Mouse (Mus musculus): ENCODE data around the gene Cbx7.

Gene Cbx7

DNA sequence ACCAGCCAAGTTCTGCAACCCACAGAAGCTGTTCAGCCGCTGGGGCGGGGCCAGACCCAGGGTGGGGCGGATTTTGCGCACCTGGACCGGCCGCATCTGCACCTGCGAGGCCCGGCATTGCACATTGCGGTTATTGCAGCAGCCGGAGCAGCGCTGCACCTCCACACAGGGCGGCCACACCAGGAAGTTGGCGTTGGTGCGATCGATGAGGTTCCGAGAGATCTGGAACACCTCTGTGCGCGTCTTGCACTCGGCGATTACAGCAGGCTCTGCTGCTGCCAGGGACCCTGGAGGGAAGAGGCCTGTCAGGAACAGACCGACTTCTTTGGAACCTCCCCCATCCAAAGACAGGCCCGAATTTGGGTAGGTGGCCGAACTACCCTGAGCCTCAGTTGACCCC lies 30.7 kb upstream of the Cbx7 start:
- WGBS = 90% methylated on average over 23 of the region's 23 CpGs

DNA sequence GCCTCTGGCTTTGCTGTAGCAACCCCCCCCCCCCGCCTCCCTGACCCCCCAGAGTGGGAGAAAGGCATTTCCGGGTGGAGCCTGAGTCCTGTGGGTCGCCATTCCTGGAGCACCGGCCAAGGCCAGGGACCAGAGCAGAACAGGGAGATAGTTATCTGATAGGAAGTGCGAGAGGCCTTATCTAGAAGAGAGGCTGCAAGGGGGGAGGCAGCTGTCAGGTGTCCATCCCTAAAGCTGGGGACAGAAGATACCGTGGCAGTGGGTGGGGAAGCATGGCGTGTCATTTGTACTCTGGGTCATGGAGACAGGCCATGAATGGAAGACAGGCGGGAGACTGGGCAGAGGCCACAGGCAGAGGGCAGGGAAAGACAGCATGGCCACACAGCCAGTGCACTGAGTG lies 29.8 kb upstream of the Cbx7 start:
- 82% methylated on average over 8 of the region's 8 CpGs for WGBS

DNA sequence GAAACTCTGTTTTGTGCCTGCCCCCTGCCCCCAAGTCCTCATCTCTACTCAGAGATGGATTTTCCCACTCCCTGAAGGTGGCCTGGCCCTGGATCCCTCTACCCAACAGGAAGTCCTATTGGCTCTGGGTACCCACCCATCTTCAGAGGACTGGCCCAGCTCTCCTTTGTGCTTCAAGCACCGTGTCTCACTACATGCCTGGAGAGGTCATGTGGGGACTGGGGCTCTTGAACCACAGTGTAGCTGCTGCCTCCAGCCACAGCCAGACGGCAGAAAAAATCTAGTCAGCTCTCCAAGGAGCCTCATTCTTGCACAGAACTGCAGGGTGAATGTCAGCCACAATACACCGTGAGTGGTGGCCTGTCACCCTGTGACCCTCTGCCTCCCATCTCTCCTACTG lies 27.1 kb upstream of the Cbx7 start:
- WGBS = 84% methylated on average over 3 of the region's 3 CpGs

DNA sequence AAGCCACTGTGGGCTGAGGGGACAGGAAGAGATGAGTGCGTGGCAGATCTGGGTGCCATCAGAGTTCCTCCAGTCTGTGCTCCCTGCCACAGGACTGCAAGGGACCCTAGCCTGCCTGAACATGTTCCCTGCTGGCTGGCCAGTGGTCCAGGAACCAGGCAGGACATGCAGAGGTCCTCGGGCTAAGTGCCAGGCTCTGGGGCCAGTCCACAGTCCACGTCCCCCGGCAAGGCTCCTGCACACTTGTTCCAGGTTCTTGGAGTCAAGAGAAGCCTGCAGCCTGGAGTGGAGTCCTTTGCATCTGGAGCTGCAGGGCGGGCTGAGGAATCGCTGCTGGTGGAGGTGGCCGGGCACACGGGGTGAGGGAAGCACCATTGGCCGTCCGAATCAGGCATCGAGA lies 25.9 kb upstream of the Cbx7 start:
- 90% methylated on average over 11 of the region's 11 CpGs for WGBS

DNA sequence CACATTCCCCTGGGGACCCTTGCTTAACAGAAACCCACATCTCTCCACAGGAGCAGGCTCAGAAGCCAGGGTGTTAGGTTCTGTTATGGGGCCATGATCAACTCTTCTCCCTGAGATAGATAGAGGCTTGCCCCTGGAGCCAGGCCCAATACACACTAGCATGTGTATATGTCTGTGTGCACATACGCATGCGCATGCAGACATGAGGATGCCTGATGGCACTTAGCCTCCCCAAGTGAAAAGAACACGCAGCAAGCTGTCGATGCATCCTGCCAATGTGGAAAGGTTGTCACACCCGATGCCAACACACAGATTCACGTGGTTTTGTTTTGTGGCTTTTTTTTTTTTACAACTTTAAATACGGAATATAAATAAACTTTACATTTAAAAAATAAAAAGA lies 24.6 kb upstream of the Cbx7 start:
- WGBS = 74% methylated on average over 7 of the region's 7 CpGs

DNA sequence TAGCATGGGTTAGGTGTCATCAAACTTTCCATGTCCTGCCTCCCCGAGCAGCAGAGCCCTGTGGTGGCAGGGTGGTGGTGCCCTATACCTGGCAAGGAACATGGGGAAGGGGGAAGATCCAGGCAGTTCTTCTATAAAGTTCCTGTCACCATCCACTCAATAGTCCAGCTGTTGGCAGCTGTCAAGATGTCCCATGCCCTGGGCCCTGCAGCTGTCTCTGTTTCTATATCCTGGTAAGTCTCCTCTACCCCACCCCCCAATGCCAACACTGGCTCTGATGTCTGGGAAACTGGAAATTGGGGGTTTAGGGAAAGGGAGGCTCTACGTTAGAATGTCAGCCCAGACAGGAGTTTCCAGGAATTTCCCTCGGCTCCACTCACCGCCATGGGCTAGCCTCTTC lies 23.6 kb upstream of the Cbx7 start:
- 91% methylated on average over 4 of the region's 4 CpGs for WGBS

DNA sequence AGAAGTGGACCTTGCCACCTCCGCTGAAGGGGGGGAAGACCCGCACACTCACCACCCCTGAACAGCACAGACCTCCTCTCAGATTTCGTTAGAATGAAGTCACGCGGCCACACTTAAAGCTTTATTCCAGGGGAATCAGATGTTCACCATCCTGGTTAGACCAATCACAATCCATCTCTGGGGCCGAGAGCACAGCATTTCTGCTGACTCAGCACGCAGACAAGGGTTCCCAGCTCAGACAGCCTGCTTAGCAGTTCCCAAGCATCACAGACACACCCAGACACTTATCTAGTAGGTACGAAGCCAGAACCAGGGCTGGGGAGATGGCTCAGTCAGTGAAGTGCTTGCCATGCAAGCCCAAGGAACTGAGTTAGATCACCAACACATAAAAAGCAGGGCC lies 15.3 kb upstream of the Cbx7 start:
- WGBS = 82% methylated on average over 8 of the region's 8 CpGs

DNA sequence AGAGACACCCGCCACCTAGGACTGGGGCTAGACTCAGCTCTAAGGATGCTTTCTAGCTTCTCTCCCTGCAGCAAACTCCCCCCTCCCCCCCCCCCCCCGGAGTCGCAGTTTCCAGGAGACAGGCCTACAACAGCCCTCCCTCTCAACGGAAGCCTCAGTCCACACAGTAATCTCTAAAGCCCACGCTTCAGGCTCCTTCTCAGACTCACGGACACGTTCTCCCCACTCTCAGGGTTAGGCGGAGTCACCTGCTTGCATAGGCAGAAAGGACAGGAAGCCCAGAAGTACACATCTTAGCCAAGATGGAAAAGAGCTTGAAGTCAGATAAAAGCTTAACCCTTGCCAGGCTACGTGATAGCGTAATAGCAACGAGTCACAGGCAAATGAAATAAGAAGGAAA lies 14.6 kb upstream of the Cbx7 start:
- WGBS = 45% methylated on average over 11 of the region's 11 CpGs

DNA sequence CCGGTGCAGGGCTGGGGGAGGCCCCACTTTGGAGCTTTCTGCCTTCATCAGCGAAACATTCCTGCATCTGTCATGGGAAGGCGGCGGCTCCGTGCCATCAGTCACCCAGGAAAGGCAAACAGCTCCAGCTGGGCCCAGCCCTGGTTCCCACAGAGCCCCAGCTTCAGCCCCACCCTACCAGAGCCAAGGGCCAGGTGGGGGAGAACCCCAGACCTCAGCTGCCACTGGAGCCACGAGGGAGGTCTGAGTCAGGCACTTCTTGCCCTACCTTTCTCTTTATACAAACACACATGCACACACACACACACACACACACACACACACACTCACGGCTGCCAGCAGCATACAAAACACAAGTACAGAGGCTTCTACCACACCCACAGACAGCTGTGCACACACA lies 13.2 kb upstream of the Cbx7 start:
- 75% methylated on average over 7 of the region's 7 CpGs for WGBS

DNA sequence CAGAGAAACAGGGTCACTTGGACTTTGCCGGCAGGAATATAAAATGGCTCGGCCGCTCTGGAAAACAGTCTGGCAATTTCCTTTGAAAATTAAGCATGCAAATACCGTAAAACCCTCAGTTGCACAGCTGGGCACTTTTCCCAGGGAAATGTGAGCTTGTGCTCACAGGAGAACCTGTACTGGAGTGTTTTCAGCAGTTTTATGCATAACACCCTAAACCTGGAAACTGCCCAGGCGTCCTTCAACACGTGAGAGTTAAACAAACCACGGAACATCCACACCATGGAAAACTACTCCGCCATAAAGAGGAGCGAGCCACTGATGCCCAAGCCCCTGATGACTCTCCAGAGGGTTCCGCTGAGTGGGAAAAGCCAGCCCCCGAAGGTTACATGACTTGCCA lies 9.8 kb upstream of the Cbx7 start:
- WGBS = 65% methylated on average over 11 of the region's 11 CpGs

DNA sequence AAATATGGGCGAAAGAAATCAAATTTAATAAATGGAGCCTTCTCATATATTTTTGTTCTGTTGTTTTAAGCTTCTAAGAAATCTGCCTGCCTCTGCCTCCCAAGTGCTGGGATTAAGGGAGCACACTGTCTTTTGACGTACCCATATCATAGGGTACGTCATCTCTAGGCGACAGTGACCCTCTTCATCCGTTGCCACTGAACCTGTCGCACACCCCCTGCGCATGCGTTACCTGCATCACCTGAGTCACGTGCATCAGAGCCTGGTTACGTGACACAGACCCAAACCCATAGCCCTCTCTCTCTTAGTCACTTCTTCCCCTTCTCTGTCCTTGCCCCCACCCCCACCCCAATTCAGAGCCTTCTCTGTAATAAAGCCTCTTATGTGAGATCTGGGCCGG lies 1.3 kb upstream of the Cbx7 start:
- 97% methylated on average over 11 of the region's 11 CpGs for WGBS

DNA sequence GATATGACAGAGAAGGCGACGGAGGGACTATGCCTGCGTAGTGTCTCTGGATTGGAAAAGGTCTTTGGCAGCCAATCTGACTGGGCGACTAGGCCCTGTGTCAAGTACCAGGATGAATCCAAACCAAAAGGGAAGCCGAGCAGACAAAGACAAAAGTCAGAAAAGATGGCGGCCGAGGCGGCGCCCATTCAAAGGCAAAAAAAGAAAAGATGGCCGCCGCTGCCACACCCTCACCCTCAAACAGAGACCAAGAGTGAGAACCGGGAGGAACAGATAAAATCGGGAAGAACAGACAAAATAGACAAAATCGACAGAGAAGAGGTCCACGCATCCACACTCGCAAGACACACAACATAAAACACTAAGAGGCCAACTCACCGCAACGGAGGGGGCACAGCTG lies 428 bp downstream of the Cbx7 start:
- WGBS = 98% methylated on average over 18 of the region's 18 CpGs

DNA sequence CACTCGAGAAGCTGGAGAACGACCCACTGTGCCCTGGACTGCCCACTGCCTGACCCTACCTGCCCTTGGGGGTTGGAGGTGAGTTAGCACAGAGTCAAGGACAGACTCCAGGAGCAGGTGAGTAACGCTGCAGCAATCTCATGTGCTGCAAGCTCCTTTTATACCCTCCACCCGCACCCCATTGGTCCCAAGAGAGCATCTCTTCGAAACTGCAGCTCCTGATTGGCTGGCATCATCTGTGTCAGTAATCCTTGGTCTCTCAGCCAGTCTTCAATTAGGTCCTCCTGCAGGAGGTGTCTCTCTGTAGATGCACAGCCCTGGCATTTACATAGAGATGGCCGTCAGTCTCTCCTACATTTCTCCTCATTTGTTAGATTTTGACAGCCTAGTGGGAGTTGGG lies 3.6 kb downstream of the Cbx7 start:
- WGBS = 88% methylated on average over 6 of the region's 6 CpGs

DNA sequence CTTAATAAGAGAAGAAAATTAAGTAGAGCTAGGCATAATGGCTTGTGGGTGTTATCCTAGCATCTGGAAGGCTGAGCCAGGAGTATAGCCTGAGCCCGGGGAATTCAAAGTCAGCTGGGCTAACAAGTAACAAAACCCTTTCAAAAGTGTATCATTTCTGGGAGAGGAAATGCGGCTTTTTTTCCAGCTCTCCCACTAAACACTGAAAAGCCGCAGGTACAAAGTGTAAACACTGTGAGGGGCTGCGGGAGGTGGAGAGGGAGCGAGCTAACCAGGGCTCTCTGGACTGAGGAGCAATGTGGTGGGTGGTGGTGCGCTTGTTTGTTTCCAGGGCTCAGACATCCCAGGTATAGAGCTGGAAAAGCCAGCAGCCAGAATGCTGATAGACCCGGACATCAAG lies 6.5 kb downstream of the Cbx7 start:
- 89% methylated on average over 7 of the region's 7 CpGs for WGBS

DNA sequence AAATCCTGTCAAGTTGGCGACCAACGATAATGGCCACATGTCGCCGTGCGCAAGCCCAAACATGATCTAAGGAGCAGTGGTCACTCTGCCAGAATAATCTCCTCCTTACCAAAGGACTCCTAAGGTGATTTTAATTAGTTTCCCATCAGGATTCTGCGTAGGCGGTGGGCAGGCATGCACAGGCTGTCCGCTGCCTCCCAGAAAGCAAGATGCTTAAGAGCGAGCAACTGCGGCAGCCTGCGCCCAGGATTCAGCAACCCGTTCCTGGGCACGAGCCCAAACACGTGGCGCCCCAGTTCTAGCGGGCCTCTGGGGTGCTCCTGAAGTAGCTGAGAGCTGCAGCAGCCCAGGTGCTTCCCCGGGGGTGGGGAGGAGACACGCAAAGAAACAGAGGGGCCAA lies 8.3 kb downstream of the Cbx7 start:
- 67% methylated on average over 18 of the region's 18 CpGs for WGBS

DNA sequence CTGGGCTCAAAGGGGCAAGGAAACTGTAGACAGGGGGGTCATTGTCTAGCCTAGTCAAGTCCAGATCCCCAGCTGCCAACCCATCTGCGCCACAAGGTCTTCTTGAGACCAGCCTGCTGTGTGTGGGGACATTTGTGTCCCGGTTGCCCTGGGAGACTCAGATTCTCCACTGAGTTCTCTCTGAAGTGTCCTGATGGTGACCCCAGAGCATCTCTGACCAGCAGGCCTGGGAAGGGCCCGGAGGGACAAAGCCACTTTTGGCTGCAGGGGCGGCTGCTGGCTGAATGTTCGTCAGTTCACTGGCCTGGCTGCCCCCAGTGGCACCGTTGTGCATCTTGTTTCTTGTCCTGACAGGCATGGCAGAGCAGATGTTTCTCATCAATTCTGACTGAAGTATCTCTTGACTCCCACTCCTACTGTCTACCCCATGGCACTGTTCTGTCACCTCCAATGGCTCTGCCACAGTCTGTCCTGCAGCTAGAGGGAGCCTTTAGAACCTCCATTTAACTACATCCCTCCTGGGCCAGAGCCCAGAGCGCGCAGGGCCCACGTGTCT lies 9.5 kb downstream of the Cbx7 start:
- WGBS = 64% methylated on average over 9 of the region's 9 CpGs

DNA sequence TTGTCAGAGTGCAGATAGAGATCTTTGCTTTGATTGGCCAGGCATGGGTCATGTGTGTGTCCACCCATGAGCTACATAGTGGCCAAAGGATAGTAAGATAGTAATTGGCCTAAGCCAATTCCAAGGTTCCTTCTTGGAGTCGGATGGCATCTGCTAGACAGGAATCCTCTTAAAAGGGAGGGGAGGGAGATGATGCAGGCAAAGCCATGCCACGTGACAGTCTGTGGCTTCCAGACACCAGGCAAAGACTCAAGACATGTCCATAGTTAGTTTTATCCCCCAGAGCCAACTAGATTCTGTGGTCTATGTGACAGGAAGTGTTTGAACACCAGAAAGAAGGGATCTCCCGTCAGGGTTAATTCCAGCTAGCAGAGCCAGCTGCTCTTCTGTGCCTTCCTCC lies 12.5 kb downstream of the Cbx7 start:
- 68% methylated on average over 3 of the region's 3 CpGs for WGBS

DNA sequence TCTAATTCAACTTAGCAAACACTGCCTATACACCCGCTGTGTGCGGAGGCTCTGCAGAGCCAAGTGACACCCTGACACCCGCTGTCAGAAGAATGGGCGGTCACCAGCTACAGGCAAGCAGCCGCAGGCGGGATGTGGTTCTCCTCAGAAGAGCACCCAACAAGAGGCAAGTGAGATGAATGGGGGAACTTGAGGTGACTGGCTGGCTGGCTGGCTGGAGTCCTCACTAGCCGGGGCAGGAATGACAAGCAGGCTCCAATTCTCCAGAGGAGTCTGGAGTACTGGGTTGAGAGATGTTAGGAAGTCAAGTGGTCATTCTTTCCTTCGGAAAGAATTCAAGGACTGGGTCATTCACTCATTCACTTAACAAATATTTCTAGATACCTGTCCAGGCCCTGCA lies 14.4 kb downstream of the Cbx7 start:
- 76% methylated on average over 8 of the region's 8 CpGs for WGBS

DNA sequence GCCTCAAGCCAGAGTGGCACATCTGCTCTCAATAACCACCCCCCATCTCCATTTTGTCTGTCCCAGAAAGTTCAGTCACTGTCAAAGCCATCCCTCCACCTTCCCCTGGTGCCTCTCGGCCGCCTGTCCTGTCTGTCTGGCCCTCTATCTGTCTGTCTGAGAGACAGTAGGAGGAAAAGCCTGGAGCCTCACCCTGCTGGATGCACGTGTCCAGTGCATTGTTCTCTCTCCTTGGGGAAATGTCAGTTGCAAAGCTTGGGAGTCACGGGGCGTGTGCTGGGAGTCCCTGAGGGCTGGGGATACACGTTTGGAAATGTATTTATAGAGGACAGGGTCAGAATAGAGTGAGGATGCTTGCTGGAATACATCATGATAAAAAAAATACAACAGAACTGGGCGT lies 17.4 kb downstream of the Cbx7 start:
- 86% methylated on average over 7 of the region's 7 CpGs for WGBS

DNA sequence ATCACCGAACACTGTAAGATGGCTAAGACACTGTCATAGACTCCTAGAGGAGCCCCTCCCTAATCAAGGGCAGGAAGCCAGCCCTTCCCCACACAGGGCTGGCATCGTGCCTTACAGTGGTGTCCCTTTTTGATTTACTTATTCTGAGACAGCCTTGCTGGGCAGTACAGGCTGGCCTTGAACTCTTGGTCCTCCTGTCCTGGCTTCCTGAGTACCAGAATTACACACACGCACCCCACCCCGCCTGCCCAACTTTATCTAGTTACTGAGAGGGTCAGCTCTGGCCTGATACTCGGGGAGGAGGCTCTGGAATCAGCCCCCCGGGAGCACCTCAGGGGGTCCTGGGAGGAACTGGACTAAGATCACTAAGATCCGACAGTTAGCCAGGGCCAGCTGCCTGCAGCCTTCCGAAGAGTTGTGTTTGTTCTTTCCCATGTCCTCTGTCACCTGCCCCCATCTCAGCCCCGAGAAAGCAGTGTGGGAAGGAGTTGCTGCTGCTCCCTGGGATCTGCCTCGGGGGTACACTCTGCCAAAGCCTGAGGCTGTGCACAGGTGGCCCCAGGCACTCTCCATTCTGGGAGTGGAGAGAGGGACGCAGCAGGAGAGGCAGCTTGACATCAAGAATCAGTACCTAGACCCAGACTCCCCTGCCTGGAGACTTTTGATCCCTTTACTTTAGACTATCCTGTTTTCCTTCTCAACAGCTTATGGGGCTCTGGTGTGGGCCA lies 18.3 kb downstream of the Cbx7 start:
- 49% methylated on average over 11 of the region's 11 CpGs for WGBS

DNA sequence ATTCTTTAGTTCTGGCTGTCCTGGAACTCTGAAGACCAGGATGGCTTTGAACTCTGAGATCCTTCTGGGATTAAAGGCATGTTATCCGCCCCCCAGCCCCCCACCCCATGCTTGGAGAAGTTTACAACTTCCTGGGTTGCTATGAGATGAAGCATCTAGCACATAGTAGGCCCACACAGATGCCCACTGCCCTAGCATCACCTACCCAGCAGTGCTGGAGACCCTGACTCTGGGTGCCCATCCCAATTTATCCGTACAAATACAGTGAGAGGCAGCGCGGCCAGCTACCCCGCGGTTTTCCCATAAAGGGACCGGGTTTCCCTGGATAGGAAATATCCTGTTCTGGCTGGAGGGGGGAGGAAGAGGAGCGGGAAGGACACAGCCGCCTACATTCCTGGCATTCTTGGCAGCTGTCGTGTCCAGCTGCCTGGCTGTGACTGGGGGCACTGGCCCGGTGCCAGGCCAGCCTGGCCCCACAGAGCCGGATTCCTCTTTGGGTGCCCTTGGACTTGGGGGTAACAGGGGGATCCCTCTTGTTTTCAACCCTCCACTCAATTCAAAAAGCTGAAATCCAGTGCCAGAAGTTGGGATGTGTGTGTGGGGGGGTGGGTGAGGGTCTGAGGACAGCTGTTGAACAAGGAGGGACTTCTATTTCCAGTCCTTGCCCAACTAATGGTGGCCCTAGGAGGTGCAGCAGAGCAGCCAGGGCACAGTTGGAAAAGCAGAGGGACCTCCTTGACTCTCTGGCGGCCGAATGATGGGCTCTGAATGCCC lies 19.0 kb downstream of the Cbx7 start:
- WGBS = 43% methylated on average over 14 of the region's 14 CpGs

DNA sequence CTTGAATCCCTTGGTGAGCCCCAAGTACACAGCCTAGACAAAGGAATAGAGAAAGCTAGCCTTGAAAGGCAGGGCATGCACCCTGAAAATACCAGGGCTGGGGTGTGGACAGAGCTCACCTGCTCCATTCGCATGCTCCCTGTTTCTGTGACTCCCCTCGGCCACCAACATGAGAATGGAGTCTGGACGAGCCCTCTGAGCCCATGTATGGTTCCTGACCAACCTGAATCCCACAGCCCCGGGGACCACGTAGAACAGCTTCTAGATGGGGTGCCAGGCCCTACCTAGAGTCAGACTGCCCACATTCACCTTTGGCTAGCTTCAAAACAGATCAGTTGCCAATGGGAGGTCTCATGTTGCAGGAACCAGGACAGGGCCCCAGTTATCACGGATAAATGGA lies 19.7 kb downstream of the Cbx7 start:
- 83% methylated on average over 6 of the region's 6 CpGs for WGBS
